Mouse (Mus musculus) MEL (cell line): ENCODE results near the gene Ripply3.

ENCODE experiments used
- CTCF ChIP-seq, 3 experiments: IDR thresholded peaks in 2 of 3; conservative IDR thresholded peaks in 1 of 3; 2 replicates each; pipeline ENCODE4 v1.5.1; 2011 to 2012; ENCODE audit warnings: low read length in 3 of 3, low read depth in 2 of 3, mild to moderate bottlenecking in 2 of 3, improper control_type of control experiment in 1 of 3, inconsistent platforms in 1 of 3, mixed read lengths in 1 of 3, moderate library complexity in 1 of 3; ENCODE audit not compliant: control insufficient read depth in 1 of 3, insufficient read depth in 1 of 3, poor library complexity in 1 of 3, severe bottlenecking in 1 of 3
- HCFC1 ChIP-seq: IDR thresholded peaks from 2 replicates; pipeline ENCODE4 v1.6.1; 2012; ENCODE audit warnings: low read depth, mild to moderate bottlenecking, inconsistent platforms, low read length, improper control_type of control experiment, moderate library complexity
- JUND ChIP-seq: IDR thresholded peaks from 2 replicates; pipeline ENCODE4 v1.6.1; 2011; ENCODE audit warnings: low read depth, mild to moderate bottlenecking, improper control_type of control experiment, low read length

DNA sequence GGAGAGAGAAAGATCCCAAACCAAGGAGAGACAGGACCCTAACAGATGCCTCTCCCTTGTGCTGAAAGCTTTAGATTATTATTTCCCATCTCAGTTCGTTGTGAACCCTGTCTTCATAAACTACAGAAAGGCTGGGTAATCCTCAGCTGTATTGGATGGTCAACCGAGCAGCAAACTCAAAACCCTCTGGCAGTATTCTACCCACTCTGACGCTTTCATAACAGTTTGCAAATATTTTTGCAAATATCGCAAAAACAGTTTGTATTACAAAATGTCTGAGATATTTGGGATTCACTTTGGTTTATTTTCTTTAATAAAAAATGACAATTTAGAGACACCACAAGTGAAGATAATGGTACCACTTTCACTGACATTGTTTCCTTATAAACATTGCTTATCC is 16.3 kb upstream of the Ripply3 start:
- TF ChIP-seq CTCF (IDR thresholded peaks at IDR 0.05 in 2 of 3, conservative IDR thresholded peaks at IDR 0.05 in 1 of 3; ENCODE audit: control insufficient read depth in 1 of 3, insufficient read depth in 1 of 3, low read depth in 2 of 3, low read length in 3 of 3, poor library complexity in 1 of 3, severe bottlenecking in 1 of 3): no peak
- TF ChIP-seq JUND: no peak
- no peak for TF ChIP-seq HCFC1
